Mouse (Mus musculus): ENCODE measurements at regions not wholly inside any gene's neighbourhood (a gene's known extent, or its start where the extent isn't known, plus 50 kb on each side); places are given as distances from the start of the nearest gene placed in this dataset.

DNA sequence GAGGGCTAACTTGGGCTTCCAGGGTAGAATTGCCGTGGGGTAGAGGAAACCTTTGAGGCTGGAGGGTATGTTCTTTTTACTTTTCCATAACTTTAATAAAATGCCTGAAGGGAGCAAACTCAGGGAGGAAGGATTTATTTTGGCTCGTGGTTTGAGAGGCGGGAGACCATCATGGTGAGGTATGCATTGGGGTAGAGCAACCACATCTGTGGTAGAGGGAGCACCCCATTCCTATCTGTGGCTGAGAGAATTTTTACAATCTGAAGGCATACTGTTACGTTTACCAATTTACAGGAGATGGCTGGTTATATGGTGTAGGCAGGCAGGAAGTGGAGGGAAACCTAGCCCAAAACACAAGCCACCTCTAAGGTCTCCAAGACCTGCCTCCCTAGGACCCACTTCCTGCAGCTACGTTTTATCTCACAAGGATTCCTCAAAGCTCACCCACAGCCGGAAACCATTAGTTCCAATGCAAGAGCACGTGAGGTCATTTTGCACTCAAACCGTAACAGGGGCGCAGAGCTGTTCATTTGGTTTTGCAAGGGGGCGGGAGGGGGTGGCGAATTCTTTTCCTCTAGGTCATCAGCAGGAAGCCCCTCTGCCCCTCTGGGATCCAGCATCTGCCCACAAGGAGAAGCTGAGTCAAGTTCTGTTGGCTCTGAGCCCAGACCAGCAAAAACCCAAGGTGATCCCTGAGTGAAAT is 224.7 kb upstream of the Ankrd55 start:
- TF ChIP-seq CHD2 (IDR thresholded peaks at IDR 0.05; ENCODE audit: low read depth, low read length): no peak
- TF ChIP-seq ZC3H11A (IDR thresholded peaks at IDR 0.05; ENCODE audit: borderline replicate concordance, low read depth, low read length): no peak
- no peak for TF ChIP-seq ZNF384 (IDR thresholded peaks at IDR 0.05; ENCODE audit: low read depth, low read length)
- TF ChIP-seq HCFC1 (IDR thresholded peaks at IDR 0.05; ENCODE audit: borderline replicate concordance, insufficient read depth, low read length): no peak

Measured in ES-E14 (cell line).